Mouse (Mus musculus): ENCODE data around the gene Tspan5. TPM values are rescaled to one million over a fixed set of nuclear protein-coding genes. Genes with fewer than 3 reads are reported as not detected.

Tspan5 gene
- polyA plus RNA-seq, 1 experiment, result 36.4 TPM

DNA sequence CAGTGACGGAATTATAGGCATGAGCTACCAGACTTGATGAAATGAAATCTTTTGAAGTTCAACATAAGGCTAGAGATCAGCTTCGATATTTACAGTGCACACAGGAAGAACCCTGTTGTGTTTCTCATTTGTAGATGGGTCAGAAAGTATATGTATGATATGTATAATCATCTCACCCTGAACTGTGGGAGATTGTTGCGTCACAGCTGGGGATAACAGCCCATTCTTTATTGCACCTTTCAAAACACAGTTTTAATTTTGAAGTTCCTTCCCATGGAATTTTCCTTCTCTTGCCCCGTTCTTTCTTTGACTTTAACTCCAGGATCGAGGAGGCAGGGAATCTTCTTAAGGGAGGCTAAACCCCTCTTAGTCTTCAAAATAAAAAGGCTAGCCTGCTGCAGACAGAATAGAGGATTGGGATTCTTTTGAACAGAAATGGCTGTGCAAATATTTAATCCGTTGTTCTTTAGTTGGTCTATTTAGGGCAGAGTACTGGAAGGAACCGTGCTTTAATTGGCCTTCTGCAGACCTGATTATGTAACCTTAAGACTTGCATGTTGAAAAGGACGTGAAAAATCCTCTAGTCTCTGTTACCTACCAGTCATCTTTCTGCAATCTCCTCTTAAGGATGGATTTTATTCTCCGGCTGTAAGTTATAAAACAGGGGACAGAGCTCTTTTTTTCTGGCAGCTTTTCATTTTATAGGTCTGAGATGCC lies 18.1 kb downstream of the Tspan5 start:
- 53% methylated on average over 9 of the region's 9 CpGs for WGBS
- no peaks in the 10 kb centered on the region for H3K36me3 ChIP-seq (ENCODE audit: control insufficient read depth, insufficient read depth, low read length)
- TF ChIP-seq CTCF (IDR thresholded peaks at IDR 0.05; ENCODE audit: extremely low read depth, insufficient read length, insufficient replicate concordance, low read depth, low read length) (no peak), POLR2A (IDR thresholded peaks at IDR 0.05; ENCODE audit: low read depth, low read length) (no peak)
- H3K4me1 ChIP-seq (ENCODE audit: control insufficient read depth, insufficient read depth, insufficient read length, low read length), result peaks cover 2% of the 10 kb centered on the region; the same call in 1 of the 2 replicates
- H3K27ac ChIP-seq (ENCODE audit: insufficient read depth, low read depth, low read length), result no peak overlapping the region
- no peak overlapping the region for H3K4me3 ChIP-seq (ENCODE audit: low read depth, low read length)
- no peaks in the 10 kb centered on the region for H3K27me3 ChIP-seq (ENCODE audit: control insufficient read depth, insufficient read depth, low read length)

DNA sequence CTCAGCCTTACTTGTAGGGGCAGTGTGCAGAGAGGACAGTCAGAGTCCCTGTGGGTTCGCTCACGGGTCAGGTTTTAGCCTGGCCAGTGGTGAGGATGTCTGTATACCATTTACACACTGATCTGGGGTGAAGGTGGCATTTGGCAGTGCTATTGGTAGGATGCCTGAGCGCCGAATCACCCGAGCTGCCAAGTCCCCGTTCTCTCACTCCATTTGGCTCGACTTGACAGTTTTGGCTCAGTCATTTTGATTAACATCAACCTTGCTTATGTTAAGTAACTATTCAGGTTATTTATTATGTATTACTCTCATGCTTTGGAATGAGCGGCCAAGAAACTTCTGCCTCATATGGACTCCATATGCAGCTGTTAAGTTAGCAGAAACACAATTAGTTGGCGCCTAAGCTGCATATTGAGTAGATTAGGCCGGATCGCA lies 18.7 kb downstream of the Tspan5 start:
- 85% methylated on average over 11 of the region's 11 CpGs for WGBS
- no peaks in the 10 kb centered on the region for H3K27me3 ChIP-seq (ENCODE audit: control insufficient read depth, insufficient read depth, low read length)
- H3K4me1 ChIP-seq (ENCODE audit: control insufficient read depth, insufficient read depth, insufficient read length, low read length), result peaks cover 2% of the 10 kb centered on the region; the same call in 1 of the 2 replicates
- no peak overlapping the region for H3K27ac ChIP-seq (ENCODE audit: insufficient read depth, low read depth, low read length)
- TF ChIP-seq CTCF (IDR thresholded peaks at IDR 0.05; ENCODE audit: extremely low read depth, insufficient read length, insufficient replicate concordance, low read depth, low read length), result no peak
- TF ChIP-seq POLR2A (IDR thresholded peaks at IDR 0.05; ENCODE audit: low read depth, low read length), result no peak
- no peaks in the 10 kb centered on the region for H3K36me3 ChIP-seq (ENCODE audit: control insufficient read depth, insufficient read depth, low read length)
- H3K4me3 ChIP-seq (ENCODE audit: low read depth, low read length), result no peak overlapping the region

DNA sequence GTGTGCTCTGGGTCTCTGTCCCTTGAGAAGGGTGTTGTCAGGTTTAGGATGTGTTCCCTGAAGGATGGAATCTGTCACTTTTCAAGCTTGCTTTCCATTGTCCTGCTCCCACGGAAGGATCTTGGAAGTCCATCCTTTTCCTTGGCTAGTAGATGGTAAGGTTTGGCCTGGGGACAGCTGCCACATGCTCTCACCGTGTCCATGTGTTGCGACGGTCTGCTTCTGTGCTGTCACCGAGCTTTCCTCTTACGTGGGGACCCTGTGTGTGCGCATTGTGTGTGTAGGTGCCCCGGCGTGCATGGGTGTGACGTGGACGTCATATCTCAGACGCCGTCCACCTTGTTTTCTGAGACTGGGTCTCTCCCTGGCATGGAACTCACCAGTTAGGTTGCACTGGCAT lies 19.5 kb downstream of the Tspan5 start:
- TF ChIP-seq CTCF (IDR thresholded peaks at IDR 0.05; ENCODE audit: extremely low read depth, insufficient read length, insufficient replicate concordance, low read depth, low read length) (no peak), POLR2A (IDR thresholded peaks at IDR 0.05; ENCODE audit: low read depth, low read length) (no peak)
- H3K4me1 ChIP-seq (ENCODE audit: control insufficient read depth, insufficient read depth, insufficient read length, low read length), result peaks cover 2% of the 10 kb centered on the region; the same call in 1 of the 2 replicates
- WGBS, result 95% methylated on average over 13 of the region's 13 CpGs
- no peak overlapping the region for H3K27ac ChIP-seq (ENCODE audit: insufficient read depth, low read depth, low read length)
- no peak overlapping the region for H3K4me3 ChIP-seq (ENCODE audit: low read depth, low read length)
- H3K27me3 ChIP-seq (ENCODE audit: control insufficient read depth, insufficient read depth, low read length), result no peaks in the 10 kb centered on the region
- H3K36me3 ChIP-seq (ENCODE audit: control insufficient read depth, insufficient read depth, low read length), result no peaks in the 10 kb centered on the region

DNA sequence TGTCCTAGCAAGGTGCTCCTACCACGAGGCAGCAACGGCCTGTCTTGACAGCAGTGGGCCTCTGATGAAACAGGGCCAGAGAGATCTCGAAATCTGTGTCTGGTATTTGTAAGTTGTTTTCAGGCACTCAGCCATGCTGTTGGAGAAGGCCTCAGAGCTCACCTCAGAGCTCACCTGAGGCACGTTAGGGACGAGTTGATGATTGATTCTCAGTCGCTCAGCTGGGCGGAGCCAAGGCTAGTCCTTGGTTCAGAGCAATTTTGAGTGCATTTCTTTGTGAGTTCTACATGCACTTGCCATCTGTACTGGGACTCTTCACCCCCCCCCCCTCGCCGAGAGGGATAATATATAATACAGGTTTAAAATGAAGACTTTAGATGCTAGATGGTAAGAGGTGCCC lies 21.9 kb downstream of the Tspan5 start:
- Histone ChIP-seq H3K4me1 (ENCODE audit: control insufficient read depth, insufficient read depth, insufficient read length, low read length) (peaks cover 2% of the 10 kb centered on the region; the same call in 1 of the 2 replicates), H3K27ac (ENCODE audit: insufficient read depth, low read depth, low read length) (no peak overlapping the region), H3K27me3 (ENCODE audit: control insufficient read depth, insufficient read depth, low read length) (no peaks in the 10 kb centered on the region), H3K4me3 (ENCODE audit: low read depth, low read length) (no peak overlapping the region), H3K36me3 (ENCODE audit: control insufficient read depth, insufficient read depth, low read length) (no peaks in the 10 kb centered on the region)
- TF ChIP-seq POLR2A (IDR thresholded peaks at IDR 0.05; ENCODE audit: low read depth, low read length), result no peak
- no peak for TF ChIP-seq CTCF (IDR thresholded peaks at IDR 0.05; ENCODE audit: extremely low read depth, insufficient read length, insufficient replicate concordance, low read depth, low read length)
- WGBS, result 80% methylated on average over 9 of the region's 9 CpGs

DNA sequence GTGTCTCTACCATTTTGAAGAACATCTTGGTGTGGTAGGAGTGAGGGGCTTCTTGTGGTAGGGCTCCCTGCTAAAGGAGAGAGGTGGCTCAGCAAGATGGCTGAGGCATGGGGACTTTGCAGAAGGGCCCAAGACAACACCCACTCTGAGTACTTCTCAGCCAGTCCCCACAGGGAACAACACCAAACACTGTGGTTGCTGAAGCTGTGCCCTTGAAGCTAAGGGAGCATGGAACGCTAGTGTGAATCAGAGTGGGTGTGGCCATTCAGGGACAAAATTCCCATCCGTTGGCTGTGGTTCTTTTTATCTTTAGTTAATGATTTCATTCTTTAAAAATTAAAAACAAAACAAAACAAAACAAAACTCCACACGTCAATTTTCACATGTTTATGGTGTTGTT lies 22.8 kb downstream of the Tspan5 start:
- TF ChIP-seq CTCF (IDR thresholded peaks at IDR 0.05; ENCODE audit: extremely low read depth, insufficient read length, insufficient replicate concordance, low read depth, low read length) (no peak), POLR2A (IDR thresholded peaks at IDR 0.05; ENCODE audit: low read depth, low read length) (no peak)
- Histone ChIP-seq H3K4me1 (ENCODE audit: control insufficient read depth, insufficient read depth, insufficient read length, low read length) (peaks cover 2% of the 10 kb centered on the region; the same call in 1 of the 2 replicates), H3K27ac (ENCODE audit: insufficient read depth, low read depth, low read length) (no peak overlapping the region), H3K4me3 (ENCODE audit: low read depth, low read length) (no peak overlapping the region), H3K36me3 (ENCODE audit: control insufficient read depth, insufficient read depth, low read length) (no peaks in the 10 kb centered on the region), H3K27me3 (ENCODE audit: control insufficient read depth, insufficient read depth, low read length) (no peaks in the 10 kb centered on the region)
- 45% methylated on average over 3 of the region's 3 CpGs for WGBS

DNA sequence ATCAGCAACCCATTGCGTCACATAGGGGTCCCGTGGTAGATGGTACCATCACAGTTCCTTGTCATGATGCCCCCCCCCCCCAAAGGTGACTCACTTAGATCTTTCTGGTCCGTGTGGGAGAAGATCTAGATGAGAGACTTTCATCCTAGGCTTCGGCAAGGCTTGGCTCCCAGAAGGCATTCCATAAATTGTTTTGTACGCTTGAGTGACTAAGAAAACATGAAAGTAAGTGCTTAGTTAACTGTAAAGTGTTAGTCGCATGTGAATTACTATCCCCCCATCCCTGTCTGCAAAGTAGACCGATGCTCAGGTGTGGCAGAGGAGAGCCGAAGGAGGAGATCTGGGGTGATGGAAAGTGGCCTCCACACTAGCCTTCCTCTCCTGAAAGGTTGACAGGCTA lies 25.0 kb downstream of the Tspan5 start:
- 81% methylated on average over 8 of the region's 8 CpGs for WGBS
- TF ChIP-seq POLR2A (IDR thresholded peaks at IDR 0.05; ENCODE audit: low read depth, low read length), result no peak
- TF ChIP-seq CTCF (IDR thresholded peaks at IDR 0.05; ENCODE audit: extremely low read depth, insufficient read length, insufficient replicate concordance, low read depth, low read length), result no peak
- H3K27ac ChIP-seq (ENCODE audit: insufficient read depth, low read depth, low read length), result no peak overlapping the region
- no peaks in the 10 kb centered on the region for H3K36me3 ChIP-seq (ENCODE audit: control insufficient read depth, insufficient read depth, low read length)
- H3K4me3 ChIP-seq (ENCODE audit: low read depth, low read length), result no peak overlapping the region
- H3K4me1 ChIP-seq (ENCODE audit: control insufficient read depth, insufficient read depth, insufficient read length, low read length), result peaks cover 2% of the 10 kb centered on the region; the same call in 1 of the 2 replicates
- no peaks in the 10 kb centered on the region for H3K27me3 ChIP-seq (ENCODE audit: control insufficient read depth, insufficient read depth, low read length)

DNA sequence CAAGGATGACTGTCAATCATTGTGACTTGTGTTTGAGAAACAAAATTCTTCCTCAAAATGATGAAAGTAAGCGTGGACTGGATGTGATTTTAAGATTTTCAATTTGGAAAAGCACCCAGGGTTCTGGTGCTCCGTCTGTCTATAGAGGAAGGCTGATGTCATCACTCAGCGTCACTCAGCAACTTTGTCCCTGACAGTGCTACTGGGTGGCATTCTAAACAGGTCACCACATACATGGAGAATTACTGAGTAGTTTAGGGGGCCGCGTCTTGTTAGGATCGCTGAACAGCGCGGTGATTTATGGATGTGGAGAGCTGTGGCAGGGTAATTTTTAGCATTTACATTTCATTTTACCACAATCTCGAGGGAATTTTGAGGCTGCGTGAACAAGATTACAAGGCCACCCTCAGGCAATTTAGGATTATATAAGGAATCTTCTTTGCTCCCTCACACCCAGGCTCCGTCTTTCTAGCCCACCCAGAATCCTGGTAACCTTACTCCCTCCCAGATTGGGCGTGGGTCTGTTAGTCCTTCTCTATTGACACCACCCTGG lies 26.6 kb downstream of the Tspan5 start:
- TF ChIP-seq CTCF (IDR thresholded peaks at IDR 0.05; ENCODE audit: extremely low read depth, insufficient read length, insufficient replicate concordance, low read depth, low read length), result no peak
- no peak for TF ChIP-seq POLR2A (IDR thresholded peaks at IDR 0.05; ENCODE audit: low read depth, low read length)
- H3K36me3 ChIP-seq (ENCODE audit: control insufficient read depth, insufficient read depth, low read length), result no peaks in the 10 kb centered on the region

More for the DNA sequence above, 26.6 kb downstream of the Tspan5 start:
- Histone ChIP-seq H3K4me1 (ENCODE audit: control insufficient read depth, insufficient read depth, insufficient read length, low read length) (peaks cover 2% of the 10 kb centered on the region; the same call in 1 of the 2 replicates), H3K4me3 (ENCODE audit: low read depth, low read length) (no peak overlapping the region), H3K27me3 (ENCODE audit: control insufficient read depth, insufficient read depth, low read length) (no peaks in the 10 kb centered on the region), H3K27ac (ENCODE audit: insufficient read depth, low read depth, low read length) (no peak overlapping the region)
- 88% methylated on average over 12 of the region's 12 CpGs for WGBS
